10 mouse cellular contexts compared by ENCODE assay signal in the genomic region with DNA sequence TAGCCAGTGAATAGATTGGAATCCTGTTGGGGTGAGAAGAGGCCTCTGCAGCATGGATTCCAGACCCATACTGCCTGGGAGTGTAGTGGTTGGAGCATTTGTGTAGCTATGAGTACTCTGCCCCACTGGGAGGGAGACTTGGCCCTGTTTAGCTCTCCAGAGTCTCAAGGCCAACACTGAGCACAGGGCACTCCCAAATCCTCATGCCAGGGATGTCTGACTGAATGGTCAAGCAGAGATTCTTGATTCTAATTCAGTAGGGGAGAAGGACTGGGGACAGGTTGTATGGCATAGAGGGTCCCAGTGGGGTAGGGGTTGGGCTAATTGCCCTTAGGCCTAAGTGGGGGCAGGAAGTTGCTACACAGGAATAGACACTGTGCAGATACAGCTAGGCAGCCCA. TPM values are rescaled to one million over a fixed set of nuclear protein-coding genes. Genes with fewer than 3 reads are reported as not detected.
DNase-seq lines count a peak whose midpoint lies in the region; ATAC-seq lines count a peak whose summit lies in the region.
"Had no signal": no experiment of that assay in that cellular context is flagged by ENCODE, and none has a peak within 500 bp of the region (broad histone marks: within the 10 kb centered on the region; RNA-seq: fewer than 3 reads in every experiment).

No protein-coding gene starts in this region.

- no peak overlapping the region for H3K4me2 ChIP-seq in forebrain, embryonic 11.5 days (ENCODE audit: low read depth, low read length, severe bottlenecking)
- H3K4me2 ChIP-seq in forebrain, embryonic 12.5 days, result no peak overlapping the region
- no peak overlapping the region for H3K4me2 ChIP-seq in hindbrain, embryonic 16.5 days (ENCODE audit: low read length)
- H3K4me2 ChIP-seq in hindbrain, embryonic 12.5 days (replicated peaks), result no peak overlapping the region
- H3K4me2 ChIP-seq in embryonic facial prominence, embryonic 15.5 days (replicated peaks), result no peak overlapping the region
- H3K4me2 ChIP-seq: midbrain, embryonic 15.5 days had no signal

- peak; percentile 11 for DNase-seq in forebrain, embryonic 11.5 days (ENCODE audit: low spot score)
- DNase-seq in Muller cell, postnatal 12 days (ENCODE audit: inconsistent ontology term), result peak; percentile 46
- no peak for DNase-seq in frontal cortex, postnatal 10 days (ENCODE audit: low spot score in 2 of 2)
- no peak for DNase-seq in thymus, postnatal 25 days
- DNase-seq: lung, adult 18-20 months had no signal

- no peak overlapping the region for H3K4me3 ChIP-seq in forebrain, embryonic 11.5 days (ENCODE audit: low read depth, low read length)
- H3K4me3 ChIP-seq in forebrain, embryonic 12.5 days (replicated peaks), result no peak overlapping the region
- H3K4me3 ChIP-seq in hindbrain, embryonic 16.5 days (ENCODE audit: low read length), result no peak overlapping the region
- H3K4me3 ChIP-seq in hindbrain, embryonic 12.5 days, result no peak overlapping the region
- H3K4me3 ChIP-seq in embryonic facial prominence, embryonic 15.5 days (replicated peaks), result no peak overlapping the region
- H3K4me3 ChIP-seq: midbrain, embryonic 15.5 days had no signal

- peaks cover 2% of the 10 kb centered on the region; the same call in 1 of the 2 replicates for H3K4me1 ChIP-seq in forebrain, embryonic 11.5 days (replicated peaks; ENCODE audit: control insufficient read depth, insufficient read depth, low read length)
- H3K4me1 ChIP-seq in forebrain, embryonic 12.5 days, result peaks cover 5% of the 10 kb centered on the region; the same call in 1 of the 2 replicates
- no peaks in the 10 kb centered on the region; the same call in none of the 2 replicates for H3K4me1 ChIP-seq in hindbrain, embryonic 16.5 days (ENCODE audit: control insufficient read depth, insufficient read depth, low read depth, low read length)
- peaks cover 9% of the 10 kb centered on the region for H3K4me1 ChIP-seq in hindbrain, embryonic 12.5 days
- H3K4me1 ChIP-seq in embryonic facial prominence, embryonic 15.5 days, result peaks cover 18% of the 10 kb centered on the region; the same call in 1 of the 2 replicates

- H3K9ac ChIP-seq in forebrain, embryonic 11.5 days (ENCODE audit: low read length), result no peak overlapping the region
- H3K9ac ChIP-seq in forebrain, embryonic 12.5 days, result no peak overlapping the region
- H3K9ac ChIP-seq in hindbrain, embryonic 16.5 days (ENCODE audit: low read depth, low read length), result no peak overlapping the region
- no peak overlapping the region for H3K9ac ChIP-seq in hindbrain, embryonic 12.5 days
- H3K9ac ChIP-seq in embryonic facial prominence, embryonic 15.5 days, result no peak overlapping the region
- H3K9ac ChIP-seq: midbrain, embryonic 15.5 days had no signal

- H3K27ac ChIP-seq in forebrain, embryonic 11.5 days (ENCODE audit: low read depth, low read length), result no peak overlapping the region
- H3K27ac ChIP-seq in forebrain, embryonic 12.5 days, result no peak overlapping the region
- no peak overlapping the region; the same call in 1 of the 2 replicates for H3K27ac ChIP-seq in hindbrain, embryonic 16.5 days (ENCODE audit: low read depth, low read length)
- no peak overlapping the region for H3K27ac ChIP-seq in hindbrain, embryonic 12.5 days
- peak overlapping the region; percentile 49; the same call in 1 of the 2 replicates for H3K27ac ChIP-seq in embryonic facial prominence, embryonic 15.5 days (replicated peaks)
- H3K27ac ChIP-seq: midbrain, embryonic 15.5 days had no signal

- no peaks in the 10 kb centered on the region for H3K27me3 ChIP-seq in forebrain, embryonic 11.5 days (ENCODE audit: control insufficient read depth, insufficient read depth, low read length)
- H3K27me3 ChIP-seq in forebrain, embryonic 12.5 days, result no peaks in the 10 kb centered on the region
- no peaks in the 10 kb centered on the region for H3K27me3 ChIP-seq in hindbrain, embryonic 16.5 days (replicated peaks; ENCODE audit: control insufficient read depth, insufficient read depth, low read length)
- no peaks in the 10 kb centered on the region for H3K27me3 ChIP-seq in hindbrain, embryonic 12.5 days
- no peaks in the 10 kb centered on the region for H3K27me3 ChIP-seq in embryonic facial prominence, embryonic 15.5 days
- H3K27me3 ChIP-seq: midbrain, embryonic 15.5 days had no signal

- no peak for ATAC-seq in forebrain, embryonic 11.5 days (replicated peaks; ENCODE audit: low FRiP score)
- no peak for ATAC-seq in forebrain, embryonic 12.5 days (ENCODE audit: low FRiP score)
- ATAC-seq in hindbrain, embryonic 16.5 days, result peak; percentile 26
- no peak for ATAC-seq in hindbrain, embryonic 12.5 days (ENCODE audit: low FRiP score)
- no peak for ATAC-seq in embryonic facial prominence, embryonic 15.5 days (ENCODE audit: insufficient number of reproducible peaks, low FRiP score, low TSS enrichment, low read depth)

- H3K9me3 ChIP-seq in forebrain, embryonic 11.5 days (ENCODE audit: control insufficient read depth, low read length), result no peaks in the 10 kb centered on the region
- no peaks in the 10 kb centered on the region for H3K9me3 ChIP-seq in forebrain, embryonic 12.5 days
- H3K9me3 ChIP-seq in hindbrain, embryonic 16.5 days (ENCODE audit: control insufficient read depth, low read length), result no peaks in the 10 kb centered on the region
- no peaks in the 10 kb centered on the region for H3K9me3 ChIP-seq in hindbrain, embryonic 12.5 days (replicated peaks)
- no peaks in the 10 kb centered on the region for H3K9me3 ChIP-seq in embryonic facial prominence, embryonic 15.5 days (replicated peaks)
- H3K9me3 ChIP-seq: midbrain, embryonic 15.5 days had no signal

- H3K36me3 ChIP-seq in forebrain, embryonic 11.5 days (ENCODE audit: control insufficient read depth, insufficient read depth, low read length), result no peaks in the 10 kb centered on the region
- no peaks in the 10 kb centered on the region for H3K36me3 ChIP-seq in forebrain, embryonic 12.5 days (replicated peaks)
- no peaks in the 10 kb centered on the region for H3K36me3 ChIP-seq in hindbrain, embryonic 16.5 days (ENCODE audit: control insufficient read depth, insufficient read depth, low read length)
- no peaks in the 10 kb centered on the region for H3K36me3 ChIP-seq in hindbrain, embryonic 12.5 days
- no peaks in the 10 kb centered on the region for H3K36me3 ChIP-seq in embryonic facial prominence, embryonic 15.5 days
- H3K36me3 ChIP-seq: midbrain, embryonic 15.5 days had no signal

RNA-seq across cellular contexts. Expression of a gene that starts 21.5 kb away (rescaled TPM):
- 22.0 and 24.5 TPM in 2 replicates for polyA plus RNA-seq in forebrain, embryonic 11.5 days (2014; fragmentation: Nextera tagmentation; extraction: Ambion mirVana)
- polyA plus RNA-seq in forebrain, embryonic 12.5 days (2016; fragmentation: Nextera tagmentation; extraction: Ambion mirVana), result 17.6 and 19.3 TPM in 2 replicates
- polyA plus RNA-seq in hindbrain, embryonic 16.5 days (2015; fragmentation: Nextera tagmentation; extraction: Ambion mirVana), result 4.7 and 4.8 TPM in 2 replicates
- polyA plus RNA-seq in hindbrain, embryonic 12.5 days (2016; fragmentation: Nextera tagmentation; extraction: Ambion mirVana), result 25.3 and 29.4 TPM in 2 replicates
- 29.0 and 29.4 TPM in 2 replicates for polyA plus RNA-seq in embryonic facial prominence, embryonic 15.5 days (2015; fragmentation: Nextera tagmentation; extraction: Ambion mirVana)

RNA-seq across cellular contexts. Expression of a gene that starts 38.3 kb away (rescaled TPM):
- polyA plus RNA-seq in forebrain, embryonic 11.5 days (2014; fragmentation: Nextera tagmentation; extraction: Ambion mirVana), result 1.1 and 1.5 TPM in 2 replicates
- 1.2 TPM in 2 replicates for polyA plus RNA-seq in forebrain, embryonic 12.5 days (2016; fragmentation: Nextera tagmentation; extraction: Ambion mirVana)
- polyA plus RNA-seq in hindbrain, embryonic 16.5 days (2015; fragmentation: Nextera tagmentation; extraction: Ambion mirVana), result 3.6 and 3.9 TPM in 2 replicates
- polyA plus RNA-seq in hindbrain, embryonic 12.5 days (2016; fragmentation: Nextera tagmentation; extraction: Ambion mirVana), result 1.6 and 1.7 TPM in 2 replicates
- 0.93 and 0.96 TPM in 2 replicates for polyA plus RNA-seq in embryonic facial prominence, embryonic 15.5 days (2015; fragmentation: Nextera tagmentation; extraction: Ambion mirVana)

RNA-seq across cellular contexts. Expression of a gene that starts 44.2 kb away (rescaled TPM):
- 13.6 and 13.9 TPM in 2 replicates for polyA plus RNA-seq in forebrain, embryonic 11.5 days (2014; fragmentation: Nextera tagmentation; extraction: Ambion mirVana)
- 19.7 and 20.7 TPM in 2 replicates for polyA plus RNA-seq in forebrain, embryonic 12.5 days (2016; fragmentation: Nextera tagmentation; extraction: Ambion mirVana)
- polyA plus RNA-seq in hindbrain, embryonic 16.5 days (2015; fragmentation: Nextera tagmentation; extraction: Ambion mirVana), result 26.6 and 33.4 TPM in 2 replicates
- polyA plus RNA-seq in hindbrain, embryonic 12.5 days (2016; fragmentation: Nextera tagmentation; extraction: Ambion mirVana), result 21.9 and 23.5 TPM in 2 replicates
- polyA plus RNA-seq in embryonic facial prominence, embryonic 15.5 days (2015; fragmentation: Nextera tagmentation; extraction: Ambion mirVana), result 14.6 and 17.4 TPM in 2 replicates

RNA-seq across cellular contexts. Expression of a gene that starts 53.6 kb away (rescaled TPM):
- polyA plus RNA-seq in forebrain, embryonic 11.5 days (2014; fragmentation: Nextera tagmentation; extraction: Ambion mirVana), result 11.5 and 11.6 TPM in 2 replicates
- 9.5 and 9.6 TPM in 2 replicates for polyA plus RNA-seq in forebrain, embryonic 12.5 days (2016; fragmentation: Nextera tagmentation; extraction: Ambion mirVana)
- 13.3 and 13.7 TPM in 2 replicates for polyA plus RNA-seq in hindbrain, embryonic 16.5 days (2015; fragmentation: Nextera tagmentation; extraction: Ambion mirVana)
- 11.2 and 12.9 TPM in 2 replicates for polyA plus RNA-seq in hindbrain, embryonic 12.5 days (2016; fragmentation: Nextera tagmentation; extraction: Ambion mirVana)
- 17.3 and 18.1 TPM in 2 replicates for polyA plus RNA-seq in embryonic facial prominence, embryonic 15.5 days (2015; fragmentation: Nextera tagmentation; extraction: Ambion mirVana)

Comparison
In these comparisons a context has a peak if more than half of its experiments do, and no peak if none do; other contexts are left out.
1. DNase-seq: peak in forebrain, embryonic 11.5 days (single experiment) and Muller cell, postnatal 12 days (single experiment); none in frontal cortex, postnatal 10 days (0 of 2) and thymus, postnatal 25 days (single experiment).